Mouse (Mus musculus) limb, embryonic 11.5 days (tissue): ENCODE measurements at regions not wholly inside any gene's neighbourhood (a gene's known extent, or its start where the extent isn't known, plus 50 kb on each side); places are given as distances from the start of the nearest gene placed in this dataset.

Source experiments
- ATAC-seq: fragments of 200-750 bp; cut with Nextera tagmentation; 2 replicates; pipeline ENCODE4 v1.8.0; 2017; ENCODE audit warnings: low read depth; ENCODE audit not compliant: insufficient number of reproducible peaks, low FRiP score, low TSS enrichment
- DNase-seq: peaks from one replicate; pipeline ENCODE4 v3.0.0-alpha.2; 2015; ENCODE audit warnings: low spot score
- H3K27ac ChIP-seq: fragments of 300-500 bp; sonication (generic); replicated peaks from 2 replicates; pipeline ENCODE4 v1.5.1; 2014; ENCODE audit warnings: low read depth, mild to moderate bottlenecking, low read length
- H3K27me3 ChIP-seq: fragments of 300-500 bp; sonication (generic); 2 replicates; pipeline ENCODE4 v1.6.1; 2014; ENCODE audit warnings: mild to moderate bottlenecking, low read length, mixed read lengths; ENCODE audit not compliant: control insufficient read depth, insufficient read depth
- H3K36me3 ChIP-seq: fragments of 300-500 bp; sonication (generic); 2 replicates; pipeline ENCODE4 v1.6.1; 2014; ENCODE audit warnings: mild to moderate bottlenecking, low read length, moderate library complexity, mixed read lengths; ENCODE audit not compliant: control insufficient read depth, insufficient read depth
- H3K4me1 ChIP-seq: fragments of 300-500 bp; sonication (generic); 2 replicates; pipeline ENCODE4 v1.6.1; 2014; ENCODE audit warnings: low read length, mixed read lengths; ENCODE audit not compliant: control insufficient read depth, insufficient read depth
- H3K4me2 ChIP-seq: fragments of 300-500 bp; sonication (generic); 2 replicates; pipeline ENCODE4 v1.6.1; 2014; ENCODE audit warnings: low read depth, mild to moderate bottlenecking, moderate library complexity; ENCODE audit not compliant: severe bottlenecking
- H3K4me3 ChIP-seq: fragments of 300-500 bp; sonication (generic); 2 replicates; pipeline ENCODE4 v1.5.1; 2014; ENCODE audit warnings: low read depth, low read length
- H3K9ac ChIP-seq: fragments of 300-500 bp; sonication (generic); 2 replicates; pipeline ENCODE4 v1.6.1; 2014; ENCODE audit warnings: mild to moderate bottlenecking, low read length
- H3K9me3 ChIP-seq: fragments of 300-500 bp; sonication (generic); 2 replicates; pipeline ENCODE4 v1.6.1; 2016; ENCODE audit warnings: low read length; ENCODE audit not compliant: control insufficient read depth
- WGBS: fragments of 180-500 bp; shearing (Covaris S2); extraction: QIAGEN DNeasy Blood & Tissue Kit; methylation state at CpG from one replicate; pipeline ENCODE4 v1.1.7; 2014; 5-methylcytosine and 5-hydroxymethylcytosine counted together

DNA sequence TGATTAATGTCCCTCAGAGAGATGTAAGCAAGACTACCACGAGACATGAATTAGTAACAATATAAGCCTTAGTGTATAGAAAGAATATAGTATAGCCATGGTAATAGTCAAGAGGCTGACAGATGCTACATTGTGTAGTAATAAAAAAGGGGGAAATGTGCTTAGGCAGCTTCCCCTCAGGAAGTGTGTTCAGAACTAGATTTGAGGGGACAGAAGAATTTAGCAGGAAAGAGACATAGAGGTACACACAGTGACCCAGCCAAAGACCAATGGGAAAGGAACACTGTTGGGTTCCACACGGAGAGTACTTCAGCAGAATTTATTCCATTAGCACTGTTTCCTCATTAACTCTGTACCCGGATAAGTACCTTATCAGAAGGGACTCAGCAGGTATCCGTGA, 614.0 kb upstream of the Fam92a start:
- H3K9ac ChIP-seq, result no peak overlapping the region
- H3K4me1 ChIP-seq, result no peaks in the 10 kb centered on the region; the same call in 1 of the 2 replicates
- no peak overlapping the region for H3K27ac ChIP-seq
- no peak for DNase-seq
- 69% methylated on average over 4 of the region's 4 CpGs for WGBS
- no peaks in the 10 kb centered on the region for H3K9me3 ChIP-seq
- no peaks in the 10 kb centered on the region for H3K27me3 ChIP-seq
- no peak overlapping the region for H3K4me2 ChIP-seq
- no peak overlapping the region for H3K4me3 ChIP-seq
- no peaks in the 10 kb centered on the region for H3K36me3 ChIP-seq
- ATAC-seq, result no peak

DNA sequence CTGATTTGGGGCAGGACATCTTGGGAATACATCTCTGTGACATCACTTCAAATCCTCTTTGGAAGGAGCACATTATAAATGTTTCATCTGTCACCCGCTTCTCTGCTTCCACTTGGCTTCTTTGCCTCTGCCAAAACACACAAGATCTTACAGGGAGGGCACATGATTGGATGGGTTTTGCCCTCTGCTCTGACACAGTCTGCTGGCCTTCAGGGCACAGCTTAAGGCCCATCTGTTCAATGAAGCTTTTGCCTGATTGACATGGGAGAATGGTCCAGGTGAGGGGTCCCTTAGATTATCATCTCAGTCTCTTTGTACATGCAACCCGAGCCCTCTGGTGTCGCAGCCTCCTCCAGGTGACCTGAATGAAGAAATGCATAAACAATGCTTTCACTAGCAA, 612.7 kb upstream of the Fam92a start:
- WGBS, result 89% methylated on average over 3 of the region's 3 CpGs
- ATAC-seq, result no peak
- no peak overlapping the region for H3K4me3 ChIP-seq
- H3K4me2 ChIP-seq, result no peak overlapping the region
- no peak overlapping the region for H3K9ac ChIP-seq
- no peaks in the 10 kb centered on the region; the same call in 1 of the 2 replicates for H3K4me1 ChIP-seq
- no peak for DNase-seq
- no peak overlapping the region for H3K27ac ChIP-seq
- no peaks in the 10 kb centered on the region for H3K27me3 ChIP-seq
- H3K9me3 ChIP-seq, result no peaks in the 10 kb centered on the region
- no peaks in the 10 kb centered on the region for H3K36me3 ChIP-seq

DNA sequence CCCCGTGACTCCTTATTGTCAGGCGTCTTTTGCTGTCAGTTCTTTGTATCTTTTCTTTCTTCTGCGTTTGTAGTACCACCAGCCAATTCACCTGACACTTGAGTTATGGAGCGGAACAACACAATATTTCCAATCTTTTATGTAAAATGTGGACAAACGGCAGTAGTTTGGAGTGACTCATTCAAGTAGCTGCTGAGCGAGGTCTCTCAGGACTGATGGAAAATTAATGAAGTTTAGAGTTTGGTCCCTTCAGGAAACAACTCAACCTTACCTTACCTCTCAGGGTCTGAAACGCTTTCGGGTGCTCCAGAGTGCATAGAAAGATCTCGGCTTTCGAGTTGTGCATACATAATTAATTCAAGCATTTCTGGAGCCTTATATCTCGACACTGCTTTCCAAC, 612.3 kb upstream of the Fam92a start:
- Histone ChIP-seq H3K4me1 (no peaks in the 10 kb centered on the region; the same call in 1 of the 2 replicates), H3K9me3 (no peaks in the 10 kb centered on the region), H3K27ac (no peak overlapping the region), H3K4me2 (no peak overlapping the region), H3K36me3 (no peaks in the 10 kb centered on the region), H3K4me3 (no peak overlapping the region), H3K9ac (no peak overlapping the region), H3K27me3 (no peaks in the 10 kb centered on the region)
- DNase-seq (no peak), ATAC-seq (no peak)
- 87% methylated on average over 11 of the region's 11 CpGs for WGBS

DNA sequence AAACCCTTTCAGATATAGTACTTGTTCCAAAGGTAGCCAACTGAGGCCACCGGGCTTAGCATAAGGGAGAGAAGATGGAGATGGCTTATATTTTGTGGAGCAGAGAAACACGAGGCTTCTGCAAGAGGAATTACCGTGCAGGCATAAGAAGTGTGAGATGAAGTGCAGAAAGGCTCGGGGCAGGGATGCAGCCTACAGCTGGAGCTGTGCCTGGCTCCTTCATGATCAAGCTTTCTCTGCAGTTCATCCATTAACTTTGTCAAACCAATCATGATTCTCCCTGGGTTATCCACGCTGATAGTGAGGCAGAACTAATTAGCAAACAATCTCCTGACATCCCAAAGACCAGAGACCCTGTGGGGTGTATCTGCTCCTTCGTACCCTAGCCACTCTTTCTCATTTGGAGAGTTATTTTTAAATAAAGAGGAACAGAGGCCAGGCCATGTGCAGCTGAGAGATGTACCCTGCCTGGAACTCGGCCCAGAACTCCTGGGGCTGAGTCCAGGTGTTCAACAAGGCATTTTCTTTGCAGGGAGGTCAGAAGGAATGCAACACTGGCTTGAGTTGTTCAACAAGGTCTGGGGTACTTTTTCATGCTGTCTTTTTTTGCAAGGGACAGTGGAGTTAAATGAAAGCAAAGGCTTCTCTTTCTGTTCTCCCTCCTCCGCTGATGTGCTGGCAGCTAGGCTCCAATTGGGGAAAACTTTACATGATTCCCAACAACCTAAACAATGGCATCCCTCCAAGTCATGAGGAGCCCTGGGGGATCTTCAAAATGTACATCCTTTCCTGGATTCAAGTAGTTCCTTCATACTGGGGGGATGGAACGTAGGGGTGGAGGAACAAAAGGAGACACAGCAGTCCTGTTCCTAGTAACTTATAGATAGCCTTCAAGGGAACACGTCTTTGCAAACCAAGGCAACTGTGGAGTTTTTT, 610.4 kb upstream of the Fam92a start:
- no peak overlapping the region for H3K27ac ChIP-seq
- peak; percentile 54; the same call in 1 of the 2 replicates for ATAC-seq

DNA sequence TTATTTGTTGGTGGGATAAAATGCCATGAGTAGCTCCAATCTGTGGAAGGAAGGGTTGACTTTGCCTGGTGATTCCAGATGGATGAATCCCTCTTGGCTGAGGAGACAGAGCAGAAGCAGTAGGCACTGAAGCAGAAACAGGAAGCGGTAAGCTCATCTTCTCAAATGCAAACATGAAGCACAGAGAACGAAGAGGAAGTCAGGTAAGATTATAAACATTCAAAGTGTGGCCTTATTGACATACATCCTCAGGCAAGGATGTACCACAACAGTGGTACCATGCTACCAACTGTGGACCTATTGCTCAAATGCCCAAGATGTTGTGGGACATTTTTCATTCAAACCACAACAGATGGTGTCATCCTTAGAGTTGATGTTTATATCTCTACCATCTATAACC, 608.4 kb upstream of the Fam92a start:
- no peak overlapping the region for H3K4me2 ChIP-seq
- H3K36me3 ChIP-seq, result no peaks in the 10 kb centered on the region
- 90% methylated on average over 2 of the region's 2 CpGs for WGBS
- no peak overlapping the region for H3K27ac ChIP-seq
- no peak for DNase-seq
- H3K9ac ChIP-seq, result no peak overlapping the region
- no peaks in the 10 kb centered on the region for H3K9me3 ChIP-seq
- no peak for ATAC-seq
- H3K4me3 ChIP-seq, result no peak overlapping the region
- H3K4me1 ChIP-seq, result no peaks in the 10 kb centered on the region
- H3K27me3 ChIP-seq, result no peaks in the 10 kb centered on the region

More for the DNA sequence above, 610.4 kb upstream of the Fam92a start:
- Histone ChIP-seq H3K27me3 (no peaks in the 10 kb centered on the region), H3K4me3 (no peak overlapping the region), H3K4me1 (no peaks in the 10 kb centered on the region; the same call in 1 of the 2 replicates), H3K9ac (no peak overlapping the region), H3K9me3 (no peaks in the 10 kb centered on the region), H3K4me2 (no peak overlapping the region), H3K36me3 (no peaks in the 10 kb centered on the region)
- DNase-seq, result peak; percentile 32
- WGBS, result 59% methylated on average over 10 of the region's 10 CpGs

DNA sequence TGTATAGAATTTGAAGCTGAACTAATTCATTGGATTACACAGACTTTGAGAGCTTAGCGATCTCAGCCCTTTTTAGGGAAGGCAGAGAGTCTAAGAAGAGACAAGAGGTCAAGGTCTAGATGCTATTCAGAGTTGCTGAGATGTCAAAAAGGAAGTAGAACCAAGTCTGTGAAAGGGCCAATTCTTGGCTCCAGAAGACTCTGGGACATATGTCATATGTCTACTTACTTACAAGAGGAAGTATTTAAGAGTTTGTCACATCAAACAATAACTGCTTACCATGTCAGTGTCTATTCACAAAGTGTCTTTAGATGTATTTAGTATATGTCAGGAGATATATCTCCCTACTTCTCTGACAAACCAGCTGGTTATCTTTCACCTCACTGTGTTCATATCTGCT, 607.4 kb upstream of the Fam92a start:
- Histone ChIP-seq H3K4me3 (no peak overlapping the region), H3K27me3 (no peaks in the 10 kb centered on the region), H3K27ac (no peak overlapping the region), H3K4me1 (no peaks in the 10 kb centered on the region), H3K9me3 (no peaks in the 10 kb centered on the region), H3K36me3 (no peaks in the 10 kb centered on the region), H3K4me2 (no peak overlapping the region), H3K9ac (no peak overlapping the region)
- 85% methylated on average over 1 of the region's 1 CpGs for WGBS
- DNase-seq (no peak), ATAC-seq (no peak)

DNA sequence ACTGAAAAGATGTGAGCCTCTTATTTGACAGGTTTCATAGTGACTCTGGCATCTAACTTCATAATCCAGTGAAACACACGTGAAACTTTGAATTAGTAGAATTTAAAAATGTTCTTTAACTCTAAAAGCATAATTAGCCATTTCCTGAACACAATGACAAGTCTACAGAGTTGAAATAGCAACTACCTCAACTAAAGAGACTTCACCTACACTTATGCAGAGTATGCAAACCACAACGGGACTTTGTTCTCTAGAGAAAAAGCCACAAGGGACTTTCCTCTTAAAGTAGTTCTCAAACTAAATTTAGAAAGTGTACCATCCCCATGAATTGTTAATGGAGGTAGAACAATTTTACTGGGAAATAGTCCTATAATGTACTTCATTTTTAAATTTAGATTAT, 606.3 kb upstream of the Fam92a start:
- Histone ChIP-seq H3K4me2 (no peak overlapping the region), H3K4me1 (no peaks in the 10 kb centered on the region), H3K27me3 (no peaks in the 10 kb centered on the region), H3K27ac (no peak overlapping the region), H3K9ac (no peak overlapping the region), H3K4me3 (no peak overlapping the region), H3K9me3 (no peaks in the 10 kb centered on the region), H3K36me3 (no peaks in the 10 kb centered on the region)
- WGBS, result 71% methylated on average over 2 of the region's 2 CpGs
- DNase-seq, result no peak
- ATAC-seq, result no peak

DNA sequence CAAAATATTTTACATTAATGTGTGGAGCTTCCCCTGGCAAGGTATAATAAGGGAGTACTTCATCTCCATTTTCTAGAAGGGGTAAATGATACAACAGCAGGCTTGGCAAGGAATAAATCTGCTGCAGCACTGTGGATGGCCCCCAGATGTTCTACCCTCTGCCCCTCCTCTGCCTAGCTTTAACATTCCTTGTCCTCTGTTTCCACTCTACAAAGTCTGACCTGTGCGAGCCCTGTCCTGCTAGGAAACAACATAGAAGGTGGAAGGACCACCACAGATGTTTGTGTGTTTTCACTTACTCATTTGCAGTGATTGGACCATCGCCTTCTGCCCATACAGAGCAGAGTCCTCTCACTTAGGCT, 604.4 kb upstream of the Fam92a start:
- Histone ChIP-seq H3K4me1 (no peaks in the 10 kb centered on the region), H3K4me3 (no peak overlapping the region), H3K4me2 (no peak overlapping the region), H3K9ac (no peak overlapping the region), H3K36me3 (no peaks in the 10 kb centered on the region), H3K27me3 (no peaks in the 10 kb centered on the region), H3K9me3 (no peaks in the 10 kb centered on the region), H3K27ac (no peak overlapping the region)
- DNase-seq (peak; percentile 33), ATAC-seq (peak; percentile 57)
- WGBS, result 46% methylated on average over 2 of the region's 2 CpGs
